Mouse (Mus musculus) 3134 (cell line): ENCODE measurements at regions not wholly inside any gene's neighbourhood (a gene's known extent, or its start where the extent isn't known, plus 50 kb on each side); places are given as distances from the start of the nearest gene placed in this dataset.

Source experiments
- DNase-seq: peaks from one replicate; pipeline ENCODE4 v3.0.0-alpha.2; 2011; ENCODE audit warnings: low spot score; ENCODE audit not compliant: insufficient read length; ENCODE audit errors: extremely low read depth

- no peak for DNase-seq
Measured at GRCm38 (mm10) chr7:114912109-114912508, 168.6 kb downstream of the Insc start.

GRCm38 (mm10) chr7:114922155-114922554, 178.7 kb downstream of the Insc start:
- DNase-seq: no peak

GRCm38 (mm10) chr7:114933861-114934260, 190.4 kb downstream of the Insc start:
- no peak for DNase-seq

- no peak for DNase-seq
Measured at GRCm38 (mm10) chr7:114950759-114951158, 207.3 kb downstream of the Insc start.

GRCm38 (mm10) chr7:114963206-114963605, 219.7 kb downstream of the Insc start:
- no peak for DNase-seq

- DNase-seq: no peak
Measured at GRCm38 (mm10) chr7:114965923-114966322, 222.4 kb downstream of the Insc start.

GRCm38 (mm10) chr7:114986481-114986880, 243.0 kb downstream of the Insc start:
- DNase-seq: no peak

- DNase-seq: no peak
Measured at GRCm38 (mm10) chr7:114991255-114991654, 247.8 kb downstream of the Insc start.

- DNase-seq: no peak
Measured at GRCm38 (mm10) chr7:114992440-114992839, 248.9 kb downstream of the Insc start.

GRCm38 (mm10) chr7:115000796-115001524, 257.5 kb downstream of the Insc start:
- no peak for DNase-seq

- no peak for DNase-seq
Measured at GRCm38 (mm10) chr7:115014253-115014998, 270.9 kb downstream of the Insc start.

- no peak for DNase-seq
Measured at GRCm38 (mm10) chr7:115019369-115019958, 276.0 kb downstream of the Insc start.

GRCm38 (mm10) chr7:115020023-115020422, 276.5 kb downstream of the Insc start:
- DNase-seq: no peak

- DNase-seq: no peak
Measured at GRCm38 (mm10) chr7:115025803-115026202, 282.3 kb downstream of the Insc start.

- DNase-seq: no peak
Measured at GRCm38 (mm10) chr7:115027685-115028084, 284.2 kb downstream of the Insc start.

- DNase-seq: no peak
Measured at GRCm38 (mm10) chr7:115033987-115034386, 290.5 kb downstream of the Insc start.

- no peak for DNase-seq
Measured at GRCm38 (mm10) chr7:115055527-115055926, 312.0 kb downstream of the Insc start.

- DNase-seq: no peak
Measured at GRCm38 (mm10) chr7:115056992-115057645, 313.6 kb downstream of the Insc start.

- no peak for DNase-seq
Measured at GRCm38 (mm10) chr7:115057736-115058135, 314.2 kb downstream of the Insc start.

GRCm38 (mm10) chr7:115060171-115060570, 316.7 kb downstream of the Insc start:
- no peak for DNase-seq

GRCm38 (mm10) chr7:115062817-115063216, 319.3 kb downstream of the Insc start:
- DNase-seq: no peak
